Mouse (Mus musculus) intestine, embryonic 16.5 days (tissue): ENCODE data around the gene Becn1. TPM values are rescaled to one million over a fixed set of nuclear protein-coding genes. Genes with fewer than 3 reads are reported as not detected.

Source experiments
- polyA plus RNA-seq: library from polyadenylated mRNA; unstranded; fragments of >200 nt; fragmentation: Nextera tagmentation; extraction: Ambion mirVana; gene quantifications from 2 replicates; pipeline ENCODE4 v1.2.1, GENCODE M21; 2015

Becn1 gene
- polyA plus RNA-seq, 1 experiment from 2014 or later: 145 TPM

Other genes starting within 250 kb of the Becn1 start
- 14.7 and 18.2 TPM in 2 replicates for gene Naglu, start 232.3 kb downstream of the Becn1 start, polyA plus RNA-seq
- gene Hsd17b1, start 223.9 kb downstream of the Becn1 start, polyA plus RNA-seq: 0.10 and 0.16 TPM in 2 replicates
- 44.4 and 47.1 TPM in 2 replicates for gene Coasy, start 219.7 kb downstream of the Becn1 start, polyA plus RNA-seq
- 78.6 and 87.5 TPM in 2 replicates for gene Mlx, start 215.0 kb downstream of the Becn1 start, polyA plus RNA-seq
- gene Psmc3ip, start 206.8 kb downstream of the Becn1 start, polyA plus RNA-seq: 15.0 and 18.1 TPM in 2 replicates
- 12.6 and 13.2 TPM in 2 replicates for gene Retreg3, start 182.4 kb downstream of the Becn1 start, polyA plus RNA-seq
- gene Tubg1, start 182.3 kb downstream of the Becn1 start, polyA plus RNA-seq: 51.0 and 56.3 TPM in 2 replicates
- 3.9 and 4.2 TPM in 2 replicates for gene Tubg2, start 146.4 kb downstream of the Becn1 start, polyA plus RNA-seq
- 0.86 and 0.87 TPM in 2 replicates for gene Cntnap1, start 131.8 kb downstream of the Becn1 start, polyA plus RNA-seq
- 9.2 and 10.1 TPM in 2 replicates for gene Plekhh3, start 130.9 kb downstream of the Becn1 start, polyA plus RNA-seq
- 0.20 and 0.29 TPM in 2 replicates for gene Ccr10, start 126.8 kb downstream of the Becn1 start, polyA plus RNA-seq
- gene Ezh1, start 75.8 kb downstream of the Becn1 start, polyA plus RNA-seq: 16.2 and 18.8 TPM in 2 replicates
- 87.8 and 95.1 TPM in 2 replicates for gene Ramp2, start 56.3 kb downstream of the Becn1 start, polyA plus RNA-seq
- gene Vps25, start 48.6 kb downstream of the Becn1 start, polyA plus RNA-seq: 152 and 155 TPM in 2 replicates
- 10.2 and 10.8 TPM in 2 replicates for gene Wnk4, start 41.7 kb downstream of the Becn1 start, polyA plus RNA-seq
- gene Cntd1, start 23.3 kb downstream of the Becn1 start, polyA plus RNA-seq: 0.84 and 1.0 TPM in 2 replicates
- gene Coa3, start 23.2 kb downstream of the Becn1 start, polyA plus RNA-seq: 258 and 278 TPM in 2 replicates
- gene Psme3, start 13.9 kb upstream of the Becn1 start, polyA plus RNA-seq: 119 and 125 TPM in 2 replicates
- 0.86 and 0.88 TPM in 2 replicates for gene Aoc2, start 22.8 kb upstream of the Becn1 start, polyA plus RNA-seq
- 2.4 and 2.7 TPM in 2 replicates for gene Aoc3, start 28.3 kb upstream of the Becn1 start, polyA plus RNA-seq
- 1.2 and 1.9 TPM in 2 replicates for gene G6pc, start 65.3 kb upstream of the Becn1 start, polyA plus RNA-seq
- 53.6 and 64.0 TPM in 2 replicates for gene Aarsd1, start 115.3 kb upstream of the Becn1 start, polyA plus RNA-seq
- 7.2 and 10.1 TPM in 2 replicates for gene Gm27029, start 122.5 kb upstream of the Becn1 start, polyA plus RNA-seq
- gene Rundc1, start 122.8 kb upstream of the Becn1 start, polyA plus RNA-seq: 16.6 and 19.1 TPM in 2 replicates
- 11.1 and 12.4 TPM in 2 replicates for gene Ptges3l, start 123.0 kb upstream of the Becn1 start, polyA plus RNA-seq
- 251 and 288 TPM in 2 replicates for gene Rpl27, start 140.0 kb upstream of the Becn1 start, polyA plus RNA-seq
- 29.7 and 31.1 TPM in 2 replicates for gene Ifi35, start 146.1 kb upstream of the Becn1 start, polyA plus RNA-seq
- gene Rnd2, start 162.7 kb upstream of the Becn1 start, polyA plus RNA-seq: 21.0 and 22.1 TPM in 2 replicates
- 69.9 and 88.2 TPM in 2 replicates for gene Vat1, start 163.9 kb upstream of the Becn1 start, polyA plus RNA-seq
- gene Brca1, start 249.7 kb upstream of the Becn1 start, polyA plus RNA-seq: 6.0 and 6.8 TPM in 2 replicates
- gene Nbr1, start 249.9 kb upstream of the Becn1 start, polyA plus RNA-seq: 56.2 and 65.5 TPM in 2 replicates